Mouse (Mus musculus) lung, postnatal 0 days (tissue): ENCODE measurements at regions not wholly inside any gene's neighbourhood (a gene's known extent, or its start where the extent isn't known, plus 50 kb on each side); places are given as distances from the start of the nearest gene placed in this dataset.

Experiments used
- CTCF ChIP-seq: IDR thresholded peaks from 2 replicates; pipeline ENCODE4 v1.5.1; 2016; ENCODE audit warnings: antibody characterized with exemption, mild to moderate bottlenecking
- EP300 ChIP-seq: IDR thresholded peaks from 2 replicates; pipeline ENCODE4 v1.6.1; 2016; ENCODE audit warnings: antibody characterized with exemption, mild to moderate bottlenecking, control low read depth

DNA sequence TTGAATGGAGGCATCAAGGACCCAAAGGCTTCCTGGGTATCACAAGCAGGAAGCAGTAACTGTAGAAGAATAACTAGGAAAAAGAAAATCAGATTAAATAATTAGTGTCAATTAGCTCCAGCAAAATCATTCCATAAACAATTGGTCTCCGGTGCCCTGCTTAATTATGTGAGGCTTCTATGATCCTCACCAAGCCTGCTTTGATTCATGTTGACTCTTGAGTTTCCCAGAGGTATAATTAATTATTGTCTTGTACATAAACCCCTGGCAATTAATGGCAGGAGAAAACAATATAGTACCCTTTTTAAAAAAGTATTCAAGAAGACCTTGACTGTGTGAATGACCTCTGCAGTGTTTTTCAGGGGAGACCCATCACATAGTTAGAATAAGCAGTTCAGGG is 61.5 kb upstream of the Sp8 start:
- no peak for TF ChIP-seq CTCF
- TF ChIP-seq EP300 = no peak
